In the genomic region with DNA sequence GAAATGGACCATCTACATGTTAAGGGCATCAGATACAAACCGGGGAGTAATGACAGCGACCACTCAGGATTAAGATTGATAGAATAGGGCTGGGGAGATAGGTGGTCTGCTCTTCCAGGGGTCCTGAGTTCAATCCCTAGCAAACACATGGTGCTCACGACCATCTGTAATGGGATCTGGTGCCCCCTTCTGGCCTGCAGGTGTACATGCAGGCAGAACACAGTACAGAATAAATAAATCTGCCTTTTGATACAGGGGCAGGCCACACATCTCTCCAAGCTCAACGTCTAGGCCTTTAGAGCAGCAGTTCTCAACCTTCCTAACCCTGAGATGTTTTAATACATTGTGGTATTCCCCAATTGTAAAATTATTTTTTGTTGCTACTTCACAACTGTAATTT, we compare ENCODE assay signal across 9 mouse cellular contexts.
DNase-seq lines count a peak whose midpoint lies in the region; ATAC-seq and TF ChIP-seq lines count a peak whose summit lies in the region.
"Had no signal": no experiment of that assay in that cellular context is flagged by ENCODE, and none has a peak within 500 bp of the region (broad histone marks: within the 10 kb centered on the region; RNA-seq: fewer than 3 reads in every experiment).

No protein-coding gene starts in this region.

- TF ChIP-seq EP300 in liver, embryonic 14.5 days (IDR thresholded peaks at IDR 0.05; ENCODE audit: low read depth) = no peak

- no peak overlapping the region for H3K4me3 ChIP-seq in liver, embryonic 14.5 days (ENCODE audit: insufficient read depth in 1 of 2, low read depth in 2 of 2, low read length in 2 of 2)
- H3K4me3 ChIP-seq: megakaryocyte, embryonic 14.5 days had no signal

- H3K27me3 ChIP-seq in Patski = no peaks in the 10 kb centered on the region
- H3K27me3 ChIP-seq in liver, embryonic 14.5 days (ENCODE audit: control insufficient read depth, insufficient read depth, low read length) = no peaks in the 10 kb centered on the region

- no peaks in the 10 kb centered on the region for H3K4me1 ChIP-seq in liver, embryonic 14.5 days (replicated peaks; ENCODE audit: control insufficient read depth in 2 of 2, insufficient read depth in 2 of 2, low read length in 1 of 2)

- no peaks in the 10 kb centered on the region for H3K36me3 ChIP-seq in liver, embryonic 14.5 days (replicated peaks; ENCODE audit: control insufficient read depth, insufficient read depth, low read depth)

- POLR2A ChIA-PET in Patski (lab: Charles Lee) = no interaction called here

- DNase-seq in adrenal gland, adult 18-20 months (ENCODE audit: low spot score in 2 of 2) = peak; percentile 41 to 59
- no peak for DNase-seq in adrenal gland, adult 8-10 months
- peak; percentile 36 to 54 for DNase-seq in left cerebral cortex, postnatal 10 days (ENCODE audit: extremely low spot score in 1 of 2, low spot score in 2 of 2)
- DNase-seq in left cerebral cortex, adult 9 months (ENCODE audit: low spot score in 2 of 2) = no peak
- no peak for DNase-seq in Patski (ENCODE audit: low read depth, low spot score)
- peak; percentile 53 for DNase-seq in embryo, embryonic 11 days
- peak in 1 of 3 experiments; percentile 14 for DNase-seq in liver, embryonic 14.5 days (ENCODE audit: low read depth in 3 of 3, low spot score in 3 of 3)
- peak; percentile 26 to 30 for DNase-seq in spleen, postnatal 36 days (ENCODE audit: low spot score in 2 of 2)

- intact Hi-C loops in left cerebral cortex, postnatal 10 days (cut with DNase I) = loop anchor here (5.0 kb wide), 5 partner anchors 72 to 362 kb away; partner anchors contain the start of gene Mgat4a

- WGBS in liver, embryonic 14.5 days (ENCODE audit: insufficient replicate concordance) = 25% methylated on average over 4 of the region's 4 CpGs

- no peaks in the 10 kb centered on the region for H3K9me3 ChIP-seq in liver, embryonic 14.5 days (ENCODE audit: control insufficient read depth, low read length)
- H3K9me3 ChIP-seq: megakaryocyte, embryonic 14.5 days had no signal

- in situ Hi-C loops in Patski (cut with MboI; ENCODE audit: low pct_unique_long_range_greater_than_20kb) = loop anchor here (5.0 to 25.0 kb wide), 4 partner anchors 162 to 847 kb away; no protein-coding TSS in a partner anchor

- peak; percentile 84 for TF ChIP-seq CTCF in Patski (IDR thresholded peaks at IDR 0.05)
- TF ChIP-seq CTCF in liver, embryonic 14.5 days (IDR thresholded peaks at IDR 0.05; ENCODE audit: low read depth) = peak; percentile 90

- no peak for ATAC-seq in Patski
- ATAC-seq in liver, embryonic 14.5 days (ENCODE audit: insufficient read depth) = no peak

- H3K9ac ChIP-seq in liver, embryonic 14.5 days (replicated peaks) = no peak overlapping the region

- H3K4me2 ChIP-seq in liver, embryonic 14.5 days (ENCODE audit: low read depth) = no peak overlapping the region

- CTCF ChIA-PET in Patski (lab: Charles Lee) = interaction anchor here (0.6 to 1.8 kb wide), 5 partner anchors 9 to 362 kb away, joined by 3 to 8 read pairs (median 3); no protein-coding TSS in a partner anchor

- H3K27ac ChIP-seq in liver, embryonic 14.5 days = no peak overlapping the region

Comparison
In these comparisons a context has a peak if more than half of its experiments do, and no peak if none do; other contexts are left out.
1. DNase-seq: peak in adrenal gland, adult 18-20 months (2 of 2), left cerebral cortex, postnatal 10 days (2 of 2), embryo, embryonic 11 days (single experiment) and spleen, postnatal 36 days (2 of 2); none in adrenal gland, adult 8-10 months (single experiment), left cerebral cortex, adult 9 months (0 of 2) and Patski (single experiment).